9 mouse cellular contexts compared by ENCODE assay signal in genomic region chr10:80994621-80995020, GRCm38 (mm10). TPM values are rescaled to one million over a fixed set of nuclear protein-coding genes. Genes with fewer than 3 reads are reported as not detected.
DNase-seq lines count a peak whose midpoint lies in the region; ATAC-seq and TF ChIP-seq lines count a peak whose summit lies in the region.
"Had no signal": no experiment of that assay in that cellular context is flagged by ENCODE, and none has a peak within 500 bp of the region (broad histone marks: within the 10 kb centered on the region; RNA-seq: fewer than 3 reads in every experiment).

No protein-coding gene starts in this region.

- H3K27me3 ChIP-seq in embryonic facial prominence, embryonic 15.5 days = peaks cover 21% of the 10 kb centered on the region
- no peaks in the 10 kb centered on the region for H3K27me3 ChIP-seq in forebrain, postnatal 0 days (ENCODE audit: insufficient read depth, low read length)
- H3K27me3 ChIP-seq in hindbrain, embryonic 16.5 days (replicated peaks; ENCODE audit: control insufficient read depth, insufficient read depth, low read length) = peaks cover 3% of the 10 kb centered on the region; the same call in 1 of the 2 replicates

- ATAC-seq in embryonic facial prominence, embryonic 15.5 days (ENCODE audit: insufficient number of reproducible peaks, low FRiP score, low TSS enrichment, low read depth) = no peak
- no peak for ATAC-seq in forebrain, postnatal 0 days
- ATAC-seq in hindbrain, embryonic 16.5 days = no peak

- peak overlapping the region; percentile 59 for H3K27ac ChIP-seq in layer of hippocampus, adult 2 months
- no peak overlapping the region for H3K27ac ChIP-seq in embryonic facial prominence, embryonic 15.5 days (replicated peaks)
- H3K27ac ChIP-seq in forebrain, postnatal 0 days (ENCODE audit: low read depth, low read length) = no peak overlapping the region
- no peak overlapping the region for H3K27ac ChIP-seq in hindbrain, embryonic 16.5 days (ENCODE audit: low read depth, low read length)

- H3K4me1 ChIP-seq in embryonic facial prominence, embryonic 15.5 days = peaks cover 16% of the 10 kb centered on the region
- H3K4me1 ChIP-seq in forebrain, postnatal 0 days (ENCODE audit: insufficient read depth) = no peaks in the 10 kb centered on the region
- H3K4me1 ChIP-seq in hindbrain, embryonic 16.5 days (ENCODE audit: control insufficient read depth, insufficient read depth, low read depth, low read length) = peaks cover 10% of the 10 kb centered on the region

- H3K9ac ChIP-seq in embryonic facial prominence, embryonic 15.5 days = no peak overlapping the region
- H3K9ac ChIP-seq in forebrain, postnatal 0 days = no peak overlapping the region
- H3K9ac ChIP-seq in hindbrain, embryonic 16.5 days (ENCODE audit: low read depth, low read length) = peak overlapping the region; percentile 4; the same call in 1 of the 2 replicates

- TF ChIP-seq CTCF in layer of hippocampus, adult 2 months (conservative IDR thresholded peaks at IDR 0.05) = no peak
- TF ChIP-seq CTCF in forebrain, postnatal 0 days (IDR thresholded peaks at IDR 0.05; ENCODE audit: low read depth) = no peak

- no peaks in the 10 kb centered on the region for H3K36me3 ChIP-seq in embryonic facial prominence, embryonic 15.5 days
- H3K36me3 ChIP-seq in forebrain, postnatal 0 days (ENCODE audit: insufficient read depth) = no peaks in the 10 kb centered on the region
- H3K36me3 ChIP-seq in hindbrain, embryonic 16.5 days (ENCODE audit: control insufficient read depth, insufficient read depth, low read length) = no peaks in the 10 kb centered on the region

- H3K4me3 ChIP-seq in layer of hippocampus, adult 2 months = peak overlapping the region; percentile 37; the same call in 1 of the 2 replicates
- no peak overlapping the region for H3K4me3 ChIP-seq in embryonic facial prominence, embryonic 15.5 days (replicated peaks)
- H3K4me3 ChIP-seq in forebrain, postnatal 0 days (ENCODE audit: low read depth, low read length) = no peak overlapping the region
- no peak overlapping the region for H3K4me3 ChIP-seq in hindbrain, embryonic 16.5 days (ENCODE audit: low read length)

- DNase-seq in layer of hippocampus, adult 2 months (ENCODE audit: low spot score in 2 of 2) = no peak
- no peak for DNase-seq in layer of hippocampus, postnatal 25 days (ENCODE audit: extremely low spot score in 1 of 2, low spot score in 1 of 2)
- DNase-seq in forebrain, postnatal 0 days = no peak
- no peak for DNase-seq in right cerebral cortex, postnatal 10 days (ENCODE audit: low spot score in 2 of 2)
- DNase-seq in cerebellum, postnatal 10 days = no peak

- peak overlapping the region; percentile 35; the same call in 1 of the 2 replicates for H3K4me2 ChIP-seq in embryonic facial prominence, embryonic 15.5 days (replicated peaks)
- H3K4me2 ChIP-seq in forebrain, postnatal 0 days (ENCODE audit: low read depth) = peak overlapping the region; percentile 40
- H3K4me2 ChIP-seq in hindbrain, embryonic 16.5 days (ENCODE audit: low read length) = peak overlapping the region; percentile 49; the same call in 1 of the 2 replicates

- no peaks in the 10 kb centered on the region for H3K9me3 ChIP-seq in embryonic facial prominence, embryonic 15.5 days (replicated peaks)
- H3K9me3 ChIP-seq in forebrain, postnatal 0 days (ENCODE audit: low read length) = no peaks in the 10 kb centered on the region
- no peaks in the 10 kb centered on the region for H3K9me3 ChIP-seq in hindbrain, embryonic 16.5 days (ENCODE audit: control insufficient read depth, low read length)

- WGBS in embryonic facial prominence, embryonic 15.5 days = 54% methylated on average over 4 of the region's 4 CpGs
- WGBS in forebrain, postnatal 0 days = 53% methylated on average over 4 of the region's 4 CpGs
- WGBS in hindbrain, embryonic 16.5 days = 57% methylated on average over 4 of the region's 4 CpGs

RNA-seq across cellular contexts. Expression of gene Gng7, which starts 20.1 kb away (rescaled TPM):
- 100 to 1,000 TPM; 161 to 176 TPM for total RNA-seq in layer of hippocampus, adult 2 months (2021)
- total RNA-seq in layer of hippocampus, postnatal 25 days (2021) = 100 to 1,000 TPM; 180 to 184 TPM
- 11.2 and 12.3 TPM in 2 replicates for polyA plus RNA-seq in embryonic facial prominence, embryonic 15.5 days (2015; fragmentation: Nextera tagmentation; extraction: Ambion mirVana)
- 64.5 and 91.4 TPM in 2 replicates for total RNA-seq in forebrain, postnatal 0 days (2014; rRNA removed)
- polyA plus RNA-seq in forebrain, postnatal 0 days (2015; fragmentation: Nextera tagmentation; extraction: Ambion mirVana) = 76.2 and 85.7 TPM in 2 replicates
- 25.4 and 27.0 TPM in 2 replicates for polyA plus RNA-seq in hindbrain, embryonic 16.5 days (2015; fragmentation: Nextera tagmentation; extraction: Ambion mirVana)
- polyA plus RNA-seq: activated CD4-positive, CD25-positive, alpha-beta regulatory T cell, adult 4 months had no signal

RNA-seq across cellular contexts. Expression of gene Diras1, which starts 30.8 kb away (rescaled TPM):
- 100 to 1,000 TPM in 1 of 2 experiments, 10 to 100 TPM in 1; 95.2 to 100 TPM for total RNA-seq in layer of hippocampus, adult 2 months (2021)
- total RNA-seq in layer of hippocampus, postnatal 25 days (2021) = 100 to 1,000 TPM in 1 of 2 experiments, 10 to 100 TPM in 1; 98.7 to 103 TPM
- polyA plus RNA-seq in embryonic facial prominence, embryonic 15.5 days (2015; fragmentation: Nextera tagmentation; extraction: Ambion mirVana) = 1.4 and 1.9 TPM in 2 replicates
- 65.4 and 76.0 TPM in 2 replicates for total RNA-seq in forebrain, postnatal 0 days (2014; rRNA removed)
- 66.1 and 70.2 TPM in 2 replicates for polyA plus RNA-seq in forebrain, postnatal 0 days (2015; fragmentation: Nextera tagmentation; extraction: Ambion mirVana)
- 74.4 and 81.7 TPM in 2 replicates for polyA plus RNA-seq in hindbrain, embryonic 16.5 days (2015; fragmentation: Nextera tagmentation; extraction: Ambion mirVana)
- total RNA-seq: megakaryocyte progenitor cell, adult 5-6 weeks had no signal

RNA-seq across cellular contexts. Expression of gene Slc39a3, which starts 42.6 kb away (rescaled TPM):
- 10 to 100 TPM; 60.8 to 66.1 TPM for total RNA-seq in layer of hippocampus, adult 2 months (2021)
- 10 to 100 TPM; 67.5 to 74.9 TPM for total RNA-seq in layer of hippocampus, postnatal 25 days (2021)
- polyA plus RNA-seq in embryonic facial prominence, embryonic 15.5 days (2015; fragmentation: Nextera tagmentation; extraction: Ambion mirVana) = 21.7 and 22.7 TPM in 2 replicates
- total RNA-seq in forebrain, postnatal 0 days (2014; rRNA removed) = 82.1 and 104 TPM in 2 replicates
- polyA plus RNA-seq in forebrain, postnatal 0 days (2015; fragmentation: Nextera tagmentation; extraction: Ambion mirVana) = 43.5 and 45.2 TPM in 2 replicates
- polyA plus RNA-seq in hindbrain, embryonic 16.5 days (2015; fragmentation: Nextera tagmentation; extraction: Ambion mirVana) = 48.3 and 54.3 TPM in 2 replicates
